Mouse (Mus musculus): Measurements from ENCODE around the gene Gm37240. TPM values are rescaled to one million over a fixed set of nuclear protein-coding genes. Genes with fewer than 3 reads are reported as not detected.

Gene Gm37240
- polyA plus RNA-seq, 1 experiment from 2014 or later = 2.2 TPM

GRCm38 (mm10) chr3:84850418-84850817, 1036.9 kb downstream of the Gm37240 start:
- Histone ChIP-seq H3K27ac (replicated peaks; ENCODE audit: low read depth, low read length) (no peak overlapping the region), H3K4me3 (ENCODE audit: low read depth, low read length) (no peak overlapping the region), H3K4me1 (ENCODE audit: control insufficient read depth, insufficient read depth, low read length) (no peaks in the 10 kb centered on the region), H3K9ac (ENCODE audit: low read length) (no peak overlapping the region), H3K27me3 (ENCODE audit: control insufficient read depth, insufficient read depth, low read length) (no peaks in the 10 kb centered on the region), H3K9me3 (ENCODE audit: control insufficient read depth, low read length) (no peaks in the 10 kb centered on the region), H3K4me2 (ENCODE audit: low read depth, severe bottlenecking) (no peak overlapping the region), H3K36me3 (ENCODE audit: control insufficient read depth, insufficient read depth, low read length) (no peaks in the 10 kb centered on the region)
- ATAC-seq (ENCODE audit: insufficient number of reproducible peaks, low FRiP score, low TSS enrichment, low read depth) (no peak), DNase-seq (ENCODE audit: low spot score) (no peak)
- 85% methylated on average over 1 of the region's 1 CpGs for WGBS

- Histone ChIP-seq H3K27me3 (ENCODE audit: control insufficient read depth, insufficient read depth, low read length) (no peaks in the 10 kb centered on the region), H3K4me2 (ENCODE audit: low read depth, severe bottlenecking) (no peak overlapping the region), H3K27ac (replicated peaks; ENCODE audit: low read depth, low read length) (no peak overlapping the region), H3K4me1 (ENCODE audit: control insufficient read depth, insufficient read depth, low read length) (no peaks in the 10 kb centered on the region), H3K9ac (ENCODE audit: low read length) (no peak overlapping the region), H3K36me3 (ENCODE audit: control insufficient read depth, insufficient read depth, low read length) (no peaks in the 10 kb centered on the region), H3K4me3 (ENCODE audit: low read depth, low read length) (no peak overlapping the region), H3K9me3 (ENCODE audit: control insufficient read depth, low read length) (no peaks in the 10 kb centered on the region)
- WGBS = 83% methylated on average over 4 of the region's 4 CpGs
- no peak for DNase-seq (ENCODE audit: low spot score)
- no peak for ATAC-seq (ENCODE audit: insufficient number of reproducible peaks, low FRiP score, low TSS enrichment, low read depth)
Observed at GRCm38 (mm10) chr3:84848798-84849197, 1038.5 kb downstream of the Gm37240 start.

GRCm38 (mm10) chr3:84843594-84843993, 1043.7 kb downstream of the Gm37240 start:
- 50% methylated on average over 1 of the region's 1 CpGs for whole genome bisulfite sequencing

GRCm38 (mm10) chr3:84842793-84843192, 1044.5 kb downstream of the Gm37240 start:
- H3K9me3 ChIP-seq (ENCODE audit: control insufficient read depth, low read length) = no peaks in the 10 kb centered on the region
- no peak for DNase-seq (ENCODE audit: low spot score)
- H3K9ac ChIP-seq (ENCODE audit: low read length) = no peak overlapping the region
- no peaks in the 10 kb centered on the region for H3K4me1 ChIP-seq (ENCODE audit: control insufficient read depth, insufficient read depth, low read length)
- ATAC-seq (ENCODE audit: insufficient number of reproducible peaks, low FRiP score, low TSS enrichment, low read depth) = no peak
- H3K36me3 ChIP-seq (ENCODE audit: control insufficient read depth, insufficient read depth, low read length) = no peaks in the 10 kb centered on the region
- 81% methylated on average over 2 of the region's 2 CpGs for WGBS
- H3K27me3 ChIP-seq (ENCODE audit: control insufficient read depth, insufficient read depth, low read length) = no peaks in the 10 kb centered on the region
- no peak overlapping the region for H3K4me2 ChIP-seq (ENCODE audit: low read depth, severe bottlenecking)
- H3K4me3 ChIP-seq (ENCODE audit: low read depth, low read length) = no peak overlapping the region
- H3K27ac ChIP-seq (replicated peaks; ENCODE audit: low read depth, low read length) = no peak overlapping the region

More at GRCm38 (mm10) chr3:84843594-84843993, 1043.7 kb downstream of the Gm37240 start:
- Histone ChIP-seq H3K4me2 (ENCODE audit: low read depth, severe bottlenecking) (no peak overlapping the region), H3K9me3 (ENCODE audit: control insufficient read depth, low read length) (no peaks in the 10 kb centered on the region), H3K9ac (ENCODE audit: low read length) (no peak overlapping the region), H3K27ac (replicated peaks; ENCODE audit: low read depth, low read length) (no peak overlapping the region), H3K27me3 (ENCODE audit: control insufficient read depth, insufficient read depth, low read length) (no peaks in the 10 kb centered on the region), H3K4me1 (ENCODE audit: control insufficient read depth, insufficient read depth, low read length) (no peaks in the 10 kb centered on the region), H3K4me3 (ENCODE audit: low read depth, low read length) (no peak overlapping the region), H3K36me3 (ENCODE audit: control insufficient read depth, insufficient read depth, low read length) (no peaks in the 10 kb centered on the region)
- ATAC-seq (ENCODE audit: insufficient number of reproducible peaks, low FRiP score, low TSS enrichment, low read depth) (no peak), DNase-seq (ENCODE audit: low spot score) (peak; percentile 52)

- no peak for ATAC-seq (ENCODE audit: insufficient number of reproducible peaks, low FRiP score, low TSS enrichment, low read depth)
- DNase-seq (ENCODE audit: low spot score) = no peak
- WGBS = 90% methylated on average over 4 of the region's 4 CpGs
- H3K4me2 ChIP-seq (ENCODE audit: low read depth, severe bottlenecking) = no peak overlapping the region
- H3K27me3 ChIP-seq (ENCODE audit: control insufficient read depth, insufficient read depth, low read length) = no peaks in the 10 kb centered on the region
- H3K36me3 ChIP-seq (ENCODE audit: control insufficient read depth, insufficient read depth, low read length) = no peaks in the 10 kb centered on the region
- H3K4me3 ChIP-seq (ENCODE audit: low read depth, low read length) = no peak overlapping the region
- no peaks in the 10 kb centered on the region for H3K4me1 ChIP-seq (ENCODE audit: control insufficient read depth, insufficient read depth, low read length)
- no peak overlapping the region for H3K9ac ChIP-seq (ENCODE audit: low read length)
- H3K27ac ChIP-seq (replicated peaks; ENCODE audit: low read depth, low read length) = no peak overlapping the region
- H3K9me3 ChIP-seq (ENCODE audit: control insufficient read depth, low read length) = no peaks in the 10 kb centered on the region
Observed at GRCm38 (mm10) chr3:84841271-84841670, 1046.0 kb downstream of the Gm37240 start.

- H3K36me3 ChIP-seq (ENCODE audit: control insufficient read depth, insufficient read depth, low read length) = no peaks in the 10 kb centered on the region
- no peaks in the 10 kb centered on the region for H3K27me3 ChIP-seq (ENCODE audit: control insufficient read depth, insufficient read depth, low read length)
- ATAC-seq (ENCODE audit: insufficient number of reproducible peaks, low FRiP score, low TSS enrichment, low read depth) = no peak
- no peaks in the 10 kb centered on the region for H3K9me3 ChIP-seq (ENCODE audit: control insufficient read depth, low read length)
- H3K4me3 ChIP-seq (ENCODE audit: low read depth, low read length) = no peak overlapping the region
- no peak overlapping the region for H3K9ac ChIP-seq (ENCODE audit: low read length)
- H3K4me1 ChIP-seq (ENCODE audit: control insufficient read depth, insufficient read depth, low read length) = no peaks in the 10 kb centered on the region
- no peak overlapping the region for H3K4me2 ChIP-seq (ENCODE audit: low read depth, severe bottlenecking)
- no peak overlapping the region for H3K27ac ChIP-seq (replicated peaks; ENCODE audit: low read depth, low read length)
- DNase-seq (ENCODE audit: low spot score) = no peak
- WGBS = 93% methylated on average over 5 of the region's 5 CpGs
Observed at GRCm38 (mm10) chr3:84839499-84839898, 1047.8 kb downstream of the Gm37240 start.

GRCm38 (mm10) chr3:84837984-84838383, 1049.3 kb downstream of the Gm37240 start:
- Histone ChIP-seq H3K27ac (replicated peaks; ENCODE audit: low read depth, low read length) (no peak overlapping the region), H3K4me1 (ENCODE audit: control insufficient read depth, insufficient read depth, low read length) (no peaks in the 10 kb centered on the region), H3K9me3 (ENCODE audit: control insufficient read depth, low read length) (no peaks in the 10 kb centered on the region), H3K36me3 (ENCODE audit: control insufficient read depth, insufficient read depth, low read length) (no peaks in the 10 kb centered on the region), H3K4me2 (ENCODE audit: low read depth, severe bottlenecking) (no peak overlapping the region), H3K9ac (ENCODE audit: low read length) (no peak overlapping the region), H3K4me3 (ENCODE audit: low read depth, low read length) (no peak overlapping the region), H3K27me3 (ENCODE audit: control insufficient read depth, insufficient read depth, low read length) (no peaks in the 10 kb centered on the region)
- DNase-seq (ENCODE audit: low spot score) = no peak
- 89% methylated on average over 3 of the region's 3 CpGs for WGBS
- ATAC-seq (ENCODE audit: insufficient number of reproducible peaks, low FRiP score, low TSS enrichment, low read depth) = no peak

- ATAC-seq (ENCODE audit: insufficient number of reproducible peaks, low FRiP score, low TSS enrichment, low read depth) = no peak
- Histone ChIP-seq H3K4me2 (ENCODE audit: low read depth, severe bottlenecking) (no peak overlapping the region), H3K4me3 (ENCODE audit: low read depth, low read length) (no peak overlapping the region), H3K9ac (ENCODE audit: low read length) (no peak overlapping the region), H3K36me3 (ENCODE audit: control insufficient read depth, insufficient read depth, low read length) (no peaks in the 10 kb centered on the region), H3K27me3 (ENCODE audit: control insufficient read depth, insufficient read depth, low read length) (no peaks in the 10 kb centered on the region), H3K27ac (replicated peaks; ENCODE audit: low read depth, low read length) (no peak overlapping the region), H3K9me3 (ENCODE audit: control insufficient read depth, low read length) (no peaks in the 10 kb centered on the region), H3K4me1 (ENCODE audit: control insufficient read depth, insufficient read depth, low read length) (no peaks in the 10 kb centered on the region)
- no peak for DNase-seq (ENCODE audit: low spot score)
- 91% methylated on average over 5 of the region's 5 CpGs for WGBS
Observed at GRCm38 (mm10) chr3:84836029-84836428, 1051.3 kb downstream of the Gm37240 start.

- no peaks in the 10 kb centered on the region for H3K9me3 ChIP-seq (ENCODE audit: control insufficient read depth, low read length)
- H3K27ac ChIP-seq (replicated peaks; ENCODE audit: low read depth, low read length) = no peak overlapping the region
- H3K4me3 ChIP-seq (ENCODE audit: low read depth, low read length) = no peak overlapping the region
- no peak for DNase-seq (ENCODE audit: low spot score)
- WGBS = 84% methylated on average over 1 of the region's 1 CpGs
- no peak overlapping the region for H3K4me2 ChIP-seq (ENCODE audit: low read depth, severe bottlenecking)
- H3K36me3 ChIP-seq (ENCODE audit: control insufficient read depth, insufficient read depth, low read length) = no peaks in the 10 kb centered on the region
- no peak overlapping the region for H3K9ac ChIP-seq (ENCODE audit: low read length)
- no peaks in the 10 kb centered on the region for H3K4me1 ChIP-seq (ENCODE audit: control insufficient read depth, insufficient read depth, low read length)
- ATAC-seq (ENCODE audit: insufficient number of reproducible peaks, low FRiP score, low TSS enrichment, low read depth) = no peak
- no peaks in the 10 kb centered on the region for H3K27me3 ChIP-seq (ENCODE audit: control insufficient read depth, insufficient read depth, low read length)
Observed at GRCm38 (mm10) chr3:84829366-84829765, 1058.0 kb downstream of the Gm37240 start.

Data from limb, embryonic 11.5 days (tissue).